Mouse (Mus musculus) splenic B cell, adult 2 months (primary cell): ENCODE measurements around the gene Creb3l2.
A peak's percentile ranks its signal among the peaks of the same experiment; 100 is the strongest.
"Not testable (repeated sequence)": the region's sequence is repeated elsewhere in the genome, so short reads cannot be mapped to it uniquely, and the experiment has no call there.

Experiments used
- DNase-seq: peaks from one replicate; pipeline ENCODE4 v3.0.0-alpha.2; 2011; ENCODE audit warnings: low read depth, low spot score
- H3K27me3 ChIP-seq: 2 replicates; pipeline ENCODE4 v1.6.1; 2012; ENCODE audit warnings: mild to moderate bottlenecking, low read length, moderate library complexity, mixed read lengths; ENCODE audit not compliant: control insufficient read depth, poor library complexity, insufficient read depth, severe bottlenecking
- H3K36me3 ChIP-seq: 2 replicates; pipeline ENCODE4 v1.6.1; 2012; ENCODE audit warnings: mild to moderate bottlenecking, low read length, moderate library complexity, mixed read lengths; ENCODE audit not compliant: control insufficient read depth, poor library complexity, insufficient read depth, severe bottlenecking

Gene Creb3l2

DNA sequence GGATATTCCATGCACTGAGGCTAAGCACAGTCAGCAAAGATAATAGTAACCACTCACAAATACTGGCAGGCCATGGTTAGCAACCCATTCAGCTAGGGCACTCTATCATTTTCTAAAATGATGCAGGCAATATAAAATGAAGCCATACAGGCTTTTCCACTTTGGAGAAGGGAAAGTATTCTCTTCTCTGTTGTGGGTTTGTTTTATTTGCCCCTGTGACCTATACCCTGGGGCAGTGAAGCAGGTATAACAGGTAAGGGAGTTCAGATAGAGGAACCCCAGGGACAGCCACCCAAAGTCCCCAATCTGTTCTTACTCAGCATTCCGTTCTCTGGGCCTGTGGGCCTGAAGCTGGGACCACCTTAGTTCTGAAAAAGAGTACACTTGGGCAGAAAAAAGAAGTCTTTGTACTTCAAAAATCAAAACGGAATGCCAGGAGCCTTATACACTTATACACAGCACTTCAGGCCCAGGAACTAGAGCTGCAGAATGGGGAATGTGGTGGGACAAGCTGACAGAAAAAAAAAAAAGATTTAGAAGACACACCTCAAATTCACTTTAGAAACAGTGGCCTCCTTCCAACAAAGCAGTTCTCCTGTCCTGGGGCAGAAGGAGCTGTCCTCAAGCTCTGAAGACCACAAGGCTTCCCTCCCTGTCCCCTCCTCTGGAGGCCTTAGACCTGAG is 56.2 kb downstream of the Creb3l2 start:
- DNase-seq: no peak
- Histone ChIP-seq H3K27me3 (no peaks in the 10 kb centered on the region), H3K36me3 (no peaks in the 10 kb centered on the region)

DNA sequence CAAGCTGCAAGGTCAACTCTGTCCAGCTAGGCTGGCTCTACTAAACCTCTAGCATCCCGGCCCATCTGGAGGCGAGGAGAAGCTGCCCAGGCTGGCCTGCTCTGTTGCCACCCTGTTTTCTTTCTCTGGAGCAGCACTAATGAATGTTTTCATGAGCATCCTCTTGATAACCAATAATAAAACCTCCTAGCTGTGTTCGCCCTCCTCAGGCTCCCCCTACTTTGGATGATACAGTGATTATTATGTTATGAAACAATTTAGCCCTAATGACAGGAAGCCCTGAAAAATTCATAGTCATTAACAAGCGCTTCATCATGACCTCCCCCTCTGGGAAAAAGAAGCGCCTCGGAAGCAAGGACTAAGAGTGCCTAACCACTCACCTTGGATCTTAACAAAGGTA is 59.2 kb downstream of the Creb3l2 start:
- no peaks in the 10 kb centered on the region for H3K27me3 ChIP-seq
- no peak for DNase-seq
- H3K36me3 ChIP-seq: no peaks in the 10 kb centered on the region

DNA sequence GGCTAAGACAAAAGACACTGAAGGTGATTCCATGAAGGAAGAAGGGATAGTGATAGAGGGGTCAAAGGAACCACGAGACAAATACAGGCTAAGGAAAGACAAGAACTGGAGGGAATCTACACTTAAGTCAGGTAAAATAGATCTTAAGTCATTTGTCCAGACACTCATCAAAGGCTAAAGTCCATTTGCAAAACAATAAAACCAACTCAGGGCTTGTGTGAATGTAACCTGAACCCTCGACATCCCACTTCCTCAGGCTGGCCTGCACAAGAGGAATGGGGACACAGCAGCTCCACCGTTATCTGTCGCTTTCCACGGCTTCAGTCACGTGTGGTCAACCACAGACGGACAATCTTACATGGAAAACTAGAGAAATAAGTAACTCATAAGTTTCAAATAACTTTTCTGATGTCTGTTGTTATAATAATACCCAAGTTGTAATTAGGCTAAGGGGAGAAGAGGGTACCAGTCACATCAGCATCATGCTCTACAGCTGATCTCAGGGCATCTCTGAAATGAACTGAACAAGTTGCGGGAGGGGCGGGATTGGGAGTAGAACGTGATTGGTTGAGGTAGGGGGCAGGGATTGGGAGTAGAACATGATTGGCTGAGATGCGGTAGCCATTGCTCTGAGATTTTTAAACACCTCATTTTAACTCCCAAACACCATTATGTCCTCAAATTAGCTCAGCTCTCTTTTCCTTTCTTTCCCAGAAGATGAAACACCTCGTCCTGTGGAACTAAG is 63.9 kb downstream of the Creb3l2 start:
- DNase-seq: no peak
- Histone ChIP-seq H3K27me3 (no peaks in the 10 kb centered on the region), H3K36me3 (no peaks in the 10 kb centered on the region)

DNA sequence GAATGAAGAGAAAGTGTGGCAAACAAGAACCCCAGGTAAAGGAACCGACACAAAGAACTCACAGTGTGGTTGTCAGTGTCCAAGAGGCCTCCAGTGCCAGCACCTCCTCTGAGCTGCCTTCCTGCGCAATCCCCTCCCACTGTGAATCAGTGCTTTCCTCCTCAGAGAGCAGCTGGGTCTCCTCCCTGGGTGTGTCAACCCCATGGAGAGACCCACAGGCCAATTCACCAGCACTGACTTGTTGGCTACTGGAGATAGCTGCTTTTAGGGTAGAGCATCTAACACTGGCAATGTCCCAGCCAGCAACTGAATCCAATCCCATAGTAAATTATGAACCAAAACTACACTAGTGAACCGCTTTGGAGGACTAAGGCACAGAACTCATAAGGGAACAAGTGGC is 64.6 kb downstream of the Creb3l2 start:
- not testable (repeated sequence) for H3K36me3 ChIP-seq, H3K27me3 ChIP-seq, DNase-seq

DNA sequence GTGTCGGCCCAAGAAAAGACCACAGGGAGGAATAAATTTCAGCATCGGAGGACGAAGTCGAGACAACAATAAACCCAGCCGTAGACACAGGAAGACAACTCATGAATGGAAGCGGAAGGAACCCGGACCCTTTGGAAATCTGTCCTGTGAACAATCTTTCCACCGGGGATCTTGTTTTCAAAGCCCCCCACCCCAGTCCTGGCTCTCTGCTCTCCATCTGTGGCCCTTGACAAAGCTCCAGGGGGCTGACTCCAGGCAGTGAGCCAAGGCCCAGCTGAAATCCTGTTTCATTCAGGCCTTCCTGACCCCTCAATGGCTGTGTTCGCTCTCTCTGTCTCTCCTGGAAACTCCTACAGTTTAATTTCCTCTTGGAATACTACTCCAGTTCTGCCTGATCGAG is 66.5 kb downstream of the Creb3l2 start:
- no peaks in the 10 kb centered on the region for H3K36me3 ChIP-seq
- DNase-seq: no peak
- H3K27me3 ChIP-seq: no peaks in the 10 kb centered on the region

DNA sequence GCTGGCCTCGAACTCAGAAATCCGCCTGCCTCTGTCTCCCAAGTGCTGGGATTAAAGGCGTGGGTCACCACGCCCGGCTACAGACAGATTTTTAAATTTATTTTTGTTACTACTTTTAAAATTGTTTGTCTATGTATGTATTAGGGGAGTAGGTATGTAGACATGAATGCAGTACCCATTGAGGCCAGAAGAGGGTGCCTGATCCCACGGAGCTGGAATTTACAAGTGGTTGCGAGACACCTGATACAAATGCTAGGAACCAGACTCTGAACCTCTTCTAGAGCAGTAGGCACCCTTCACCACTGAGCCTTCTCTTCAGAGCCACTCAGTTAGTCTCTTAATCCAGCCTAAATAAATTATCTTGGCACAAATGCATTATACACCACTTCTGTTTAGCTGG is 70.6 kb downstream of the Creb3l2 start:
- H3K27me3 ChIP-seq: no peaks in the 10 kb centered on the region
- H3K36me3 ChIP-seq: no peaks in the 10 kb centered on the region
- DNase-seq: peak; percentile 65

DNA sequence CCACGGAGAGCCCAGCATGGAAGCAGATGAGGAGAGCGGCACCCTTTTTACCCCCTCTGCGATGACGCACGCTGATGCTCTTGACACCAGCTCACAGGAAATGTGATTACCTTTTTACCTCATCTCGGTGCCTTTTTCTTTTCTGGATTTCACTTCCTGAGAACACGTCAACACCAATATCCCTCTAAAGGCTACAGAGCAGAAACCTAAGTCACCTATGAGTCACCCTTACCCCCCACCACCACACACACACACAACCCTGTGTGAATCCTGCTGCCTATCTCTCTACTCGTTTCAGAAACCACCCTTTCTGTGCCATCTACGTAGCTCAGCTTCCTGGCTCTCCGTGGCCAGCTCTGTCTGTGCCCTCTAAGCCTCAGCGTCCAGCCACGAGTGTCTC is 71.4 kb downstream of the Creb3l2 start:
- Histone ChIP-seq H3K36me3 (no peaks in the 10 kb centered on the region), H3K27me3 (no peaks in the 10 kb centered on the region)
- DNase-seq: no peak

DNA sequence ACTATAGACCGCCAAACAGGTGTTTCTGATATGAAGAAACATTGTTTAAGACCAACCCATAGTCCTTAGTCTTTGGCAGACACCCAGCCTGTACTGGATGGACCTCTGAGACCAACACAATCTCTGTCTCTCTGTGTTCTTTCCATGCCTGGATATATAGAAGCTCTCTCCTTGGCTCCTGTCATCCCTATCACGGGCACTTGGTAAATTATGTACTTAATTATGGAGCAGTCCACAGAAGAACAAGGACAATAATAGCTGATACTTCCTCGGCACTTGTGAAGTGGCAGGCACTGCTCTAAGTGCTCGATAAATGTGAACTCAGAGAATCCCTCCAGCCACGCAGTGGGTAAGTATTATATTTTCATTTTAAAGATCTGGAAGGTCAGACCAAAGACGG is 72.2 kb downstream of the Creb3l2 start:
- H3K36me3 ChIP-seq: no peaks in the 10 kb centered on the region
- H3K27me3 ChIP-seq: no peaks in the 10 kb centered on the region
- no peak for DNase-seq

DNA sequence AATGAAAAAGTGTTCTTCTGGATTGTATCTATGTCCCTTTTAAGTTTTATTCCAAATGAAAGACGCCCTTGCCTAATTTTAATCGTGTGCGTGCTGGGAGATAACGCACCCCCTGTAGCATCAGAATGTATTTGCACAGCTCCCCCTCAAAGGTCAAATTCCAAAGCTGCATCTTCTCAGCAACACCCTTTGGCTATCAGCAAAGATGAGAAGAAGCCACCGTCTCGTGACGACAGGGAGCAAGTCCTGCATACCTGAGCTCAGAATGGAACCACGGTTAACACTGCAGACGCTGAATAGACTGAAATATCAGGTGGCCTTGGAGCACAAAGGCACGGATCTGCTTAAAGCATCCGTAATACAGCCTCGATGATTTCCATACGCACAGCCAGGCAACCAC is 73.7 kb downstream of the Creb3l2 start:
- DNase-seq: no peak
- Histone ChIP-seq H3K36me3 (no peaks in the 10 kb centered on the region), H3K27me3 (no peaks in the 10 kb centered on the region)

DNA sequence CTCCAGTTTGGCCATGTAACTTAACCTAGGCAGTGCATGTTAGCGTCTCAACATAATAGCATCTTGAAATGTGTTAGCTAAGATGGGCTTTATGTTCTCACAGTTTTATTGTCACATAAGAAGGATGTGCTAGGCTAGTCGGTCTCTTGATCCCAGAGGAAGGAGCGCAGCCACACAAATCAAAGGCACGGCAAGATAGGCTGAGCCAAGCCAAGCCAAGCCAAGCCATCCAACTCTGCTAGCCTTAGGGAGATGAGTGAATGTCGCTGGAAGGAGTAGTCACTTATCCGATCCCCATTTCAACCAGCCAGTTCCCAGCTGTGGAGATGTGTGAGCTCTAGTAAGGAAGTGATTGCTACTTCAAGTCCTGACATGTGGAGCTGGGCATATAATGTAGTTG is 75.0 kb downstream of the Creb3l2 start:
- Histone ChIP-seq H3K36me3 (no peaks in the 10 kb centered on the region), H3K27me3 (no peaks in the 10 kb centered on the region)

DNA sequence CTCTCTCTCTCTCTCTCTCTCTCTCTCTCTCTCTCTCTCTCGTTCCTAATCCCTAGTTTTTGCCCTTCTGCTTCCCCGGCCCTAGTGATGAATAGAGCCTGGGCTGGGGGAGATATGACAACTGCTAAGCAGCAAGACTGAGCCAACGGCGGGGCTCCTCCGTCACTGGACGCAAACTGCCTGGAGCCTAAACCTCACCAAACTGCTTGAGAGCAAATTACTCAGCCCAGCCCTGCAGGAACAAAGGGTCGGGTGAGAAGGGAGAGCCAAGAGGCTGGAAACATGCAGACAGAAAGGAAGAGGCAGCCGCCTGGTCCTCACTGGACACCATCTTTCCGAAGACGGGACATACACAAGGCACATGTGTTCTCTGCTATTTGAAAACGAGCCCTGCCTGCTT is 76.8 kb downstream of the Creb3l2 start:
- no peaks in the 10 kb centered on the region for H3K36me3 ChIP-seq
- DNase-seq: no peak
- H3K27me3 ChIP-seq: no peaks in the 10 kb centered on the region

More for the DNA sequence above, 75.0 kb downstream of the Creb3l2 start:
- no peak for DNase-seq

DNA sequence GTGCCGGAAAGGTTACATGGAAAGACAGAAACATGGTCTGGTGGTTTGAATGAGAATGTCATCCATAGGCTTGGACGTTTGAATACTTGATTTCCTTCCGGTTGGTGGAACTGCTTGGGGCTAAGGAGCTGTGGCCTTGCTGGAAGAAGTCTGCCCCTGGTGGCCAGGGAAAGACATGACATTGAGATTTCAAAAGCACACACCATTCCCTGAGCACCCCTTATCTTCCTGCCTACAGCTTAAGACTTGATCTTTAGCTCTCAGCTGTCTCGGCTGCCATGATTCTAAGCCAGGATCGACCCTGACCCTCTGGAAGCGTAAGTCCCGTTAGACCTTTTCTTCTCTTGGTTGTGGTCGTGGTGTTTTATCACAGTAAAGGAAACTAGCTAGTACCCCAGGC is 77.6 kb downstream of the Creb3l2 start:
- DNase-seq: peak; percentile 17
- Histone ChIP-seq H3K27me3 (no peaks in the 10 kb centered on the region), H3K36me3 (no peaks in the 10 kb centered on the region)

DNA sequence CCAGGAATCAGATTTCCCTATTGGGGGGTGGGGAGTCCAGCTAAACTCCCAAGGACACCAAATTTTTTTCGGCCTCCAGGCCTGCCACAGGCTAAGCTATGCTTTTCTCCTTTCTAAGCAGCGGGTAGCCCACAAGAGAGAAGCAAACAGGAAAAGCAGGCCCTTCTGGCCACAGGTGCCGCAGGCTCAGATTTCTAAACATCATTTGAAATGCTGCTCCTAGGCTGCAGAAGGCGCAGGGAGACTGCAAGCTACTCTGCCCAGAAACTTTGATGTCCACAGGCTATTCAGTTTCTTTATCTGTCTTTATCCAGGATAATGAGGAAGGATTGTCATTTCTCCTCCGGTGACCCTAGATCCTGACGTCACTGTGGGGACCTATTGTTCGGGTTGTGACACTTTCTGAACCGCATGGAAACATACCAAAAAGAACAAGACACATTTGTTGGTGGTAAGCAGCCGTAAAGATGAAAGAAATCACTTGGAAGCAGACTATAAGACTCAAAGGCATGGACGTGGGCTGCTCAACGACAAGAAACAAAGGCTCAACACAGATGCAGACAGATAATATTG is 81.0 kb downstream of the Creb3l2 start:
- DNase-seq: no peak
- H3K27me3 ChIP-seq: no peaks in the 10 kb centered on the region
- H3K36me3 ChIP-seq: no peaks in the 10 kb centered on the region

DNA sequence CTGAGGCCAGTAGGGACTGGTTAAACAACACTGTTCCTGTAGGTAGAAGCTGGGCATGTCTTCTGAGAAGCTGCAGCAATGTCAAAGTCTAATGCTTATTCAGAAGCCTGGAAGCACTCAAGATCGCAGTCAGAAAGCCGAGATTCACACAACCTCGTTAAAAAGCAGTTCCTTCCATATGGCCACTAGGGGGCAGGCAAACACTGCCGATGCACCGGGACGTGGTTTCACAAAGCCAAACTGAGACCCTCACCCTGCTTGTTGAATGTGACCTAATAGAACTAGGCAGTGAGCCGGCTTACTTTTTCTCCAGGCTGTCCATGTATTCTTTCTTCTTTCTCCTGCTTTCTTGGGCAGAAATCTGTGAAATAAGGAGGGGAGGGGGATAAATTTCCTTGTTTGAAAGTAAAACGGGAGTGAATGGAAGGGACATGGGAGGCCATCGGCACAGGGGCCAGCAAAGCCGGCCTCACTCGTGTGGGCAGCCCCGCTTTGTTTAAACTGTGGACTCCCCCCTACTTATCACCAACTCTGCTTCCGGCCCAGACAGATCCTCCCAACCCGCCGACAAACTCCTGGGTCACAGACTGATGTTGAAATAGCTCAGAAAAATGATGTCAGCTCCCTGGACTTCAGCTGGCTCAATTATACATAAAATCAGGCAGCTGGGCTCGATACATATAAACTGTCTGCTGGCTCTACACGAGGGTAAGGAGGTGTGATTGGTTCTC is 87.3 kb downstream of the Creb3l2 start:
- no peaks in the 10 kb centered on the region for H3K27me3 ChIP-seq
- no peaks in the 10 kb centered on the region for H3K36me3 ChIP-seq
- peak; percentile 72 for DNase-seq

DNA sequence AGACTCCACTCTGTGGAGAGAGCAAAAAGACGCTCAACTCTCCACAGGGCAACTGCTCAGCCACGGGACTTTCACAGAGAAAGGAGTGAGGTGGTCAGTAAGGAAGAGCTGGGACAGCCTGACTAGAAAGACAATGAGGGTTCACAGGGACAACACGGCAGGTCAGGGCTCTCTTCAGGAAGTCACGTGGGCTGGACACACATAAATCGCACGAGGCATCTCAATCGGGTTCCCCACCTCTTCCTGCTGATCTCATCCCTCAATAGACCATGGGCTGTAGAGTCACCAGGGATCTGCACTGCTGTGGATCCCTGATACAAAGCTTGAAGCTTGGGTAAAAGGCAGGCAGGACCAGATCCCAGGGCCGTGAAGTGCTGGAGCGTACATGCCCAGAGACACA is 88.3 kb downstream of the Creb3l2 start:
- Histone ChIP-seq H3K27me3 (no peaks in the 10 kb centered on the region), H3K36me3 (no peaks in the 10 kb centered on the region)
- DNase-seq: no peak
